Mouse (Mus musculus) urinary bladder, postnatal 10 days (tissue): ENCODE measurements around the gene Cnn3.

Experiments
- DNase-seq: peaks from one replicate; pipeline ENCODE4 v3.0.0; 2022; ENCODE audit warnings: low spot score

Gene Cnn3

DNA sequence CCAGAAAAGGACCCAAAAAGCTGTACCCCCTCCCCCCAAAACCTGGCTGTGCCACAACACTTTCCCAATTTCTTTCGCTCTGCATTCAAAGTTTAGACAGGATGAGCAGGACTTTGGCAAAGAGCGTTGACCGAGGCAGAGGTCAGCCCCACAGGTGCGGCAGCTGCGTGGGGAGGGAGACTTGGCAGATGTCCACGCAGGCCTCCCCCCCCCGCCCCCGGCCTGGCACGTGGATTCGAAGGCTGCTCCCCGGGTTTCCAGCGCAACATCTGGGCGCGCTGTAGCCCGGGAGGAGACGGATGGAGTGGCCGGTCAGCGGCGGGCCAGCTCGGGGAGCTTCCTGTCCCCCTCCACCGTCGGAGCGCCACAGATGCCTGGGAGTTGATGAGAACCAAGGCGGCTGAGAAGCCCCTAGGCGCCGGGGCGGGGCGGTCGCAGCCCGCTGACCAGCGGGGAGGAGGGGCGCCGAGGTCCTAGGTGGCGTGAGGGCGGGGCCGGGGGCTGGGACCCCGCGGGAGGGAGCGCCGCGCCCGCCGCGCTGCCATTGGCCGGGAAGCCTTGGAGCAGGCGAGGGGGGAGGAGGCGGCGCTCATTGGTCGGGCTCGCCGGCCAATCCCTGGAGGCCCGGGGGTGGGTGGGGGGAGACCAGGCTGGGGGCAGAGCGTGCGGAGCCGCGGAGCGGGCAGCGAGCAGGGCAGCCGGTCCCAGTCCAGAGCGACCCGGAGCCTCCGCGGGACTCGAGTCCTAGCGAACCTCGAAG is at the start of gene Cnn3:
Gene Cnn3, plus strand, starts transcription at position 637 of the 760 bp plus-strand sequence.
- peak; percentile 80 for DNase-seq

DNA sequence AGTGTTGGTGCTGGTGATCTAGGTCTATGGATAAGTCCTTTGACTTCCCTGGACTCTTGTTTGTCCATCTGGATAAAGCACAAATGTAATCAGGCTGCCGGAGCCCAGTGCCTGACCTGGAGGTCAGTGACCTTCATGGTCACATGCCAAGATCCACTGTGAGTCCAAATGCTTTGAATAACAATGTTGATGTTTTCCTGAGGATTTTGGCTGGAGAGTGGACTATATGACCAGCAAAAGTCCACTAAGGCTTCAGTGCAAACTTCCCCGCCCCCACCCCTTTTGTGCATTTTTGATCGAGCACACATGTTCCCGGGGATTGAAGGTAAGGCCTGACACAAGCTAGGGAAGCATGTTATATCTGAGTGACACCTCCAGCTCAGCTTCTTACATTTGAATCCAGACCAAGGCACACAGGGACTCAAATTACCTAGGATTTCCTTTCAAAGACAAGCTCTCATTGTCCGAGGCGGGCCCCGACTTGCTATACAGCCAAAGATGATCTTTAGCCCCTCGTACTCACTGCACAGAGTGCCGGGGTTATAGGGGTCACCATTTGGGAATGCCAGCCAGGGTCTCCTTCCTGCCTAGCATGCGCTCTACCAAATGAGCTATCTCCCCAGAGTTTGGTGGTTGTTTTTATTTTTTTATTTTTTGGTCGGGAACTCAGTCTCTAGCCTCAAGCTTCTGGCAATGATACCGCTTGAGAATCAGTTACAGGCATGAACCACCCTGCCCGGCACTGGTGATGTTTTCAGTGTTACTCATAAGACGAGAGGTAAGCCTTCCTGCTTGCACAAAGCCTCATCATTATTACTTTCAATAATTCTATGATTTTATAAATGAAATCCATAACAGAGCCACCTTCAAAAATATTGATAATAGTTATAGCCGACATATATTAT is 47.3 kb upstream of the Cnn3 start:
- no peak for DNase-seq

DNA sequence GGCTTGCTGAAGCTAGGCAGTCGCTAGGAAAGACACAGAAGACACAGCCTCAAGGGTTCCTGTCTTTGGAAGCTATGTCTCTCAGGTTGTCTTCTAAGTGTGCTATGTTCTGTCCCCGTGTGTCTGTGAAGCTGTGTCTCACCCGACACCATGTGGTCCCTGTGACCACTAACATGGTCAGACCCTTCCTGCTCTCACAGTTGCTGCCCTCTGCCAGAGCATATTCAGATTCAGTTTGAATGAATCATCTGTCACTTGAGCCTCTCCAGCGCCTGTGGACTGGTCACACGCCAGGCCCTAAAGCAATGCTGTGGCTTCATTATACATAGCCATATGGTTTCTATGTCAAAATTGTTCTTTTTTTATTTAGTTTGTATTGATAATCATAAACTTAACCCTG is 46.6 kb upstream of the Cnn3 start:
- no peak for DNase-seq

DNA sequence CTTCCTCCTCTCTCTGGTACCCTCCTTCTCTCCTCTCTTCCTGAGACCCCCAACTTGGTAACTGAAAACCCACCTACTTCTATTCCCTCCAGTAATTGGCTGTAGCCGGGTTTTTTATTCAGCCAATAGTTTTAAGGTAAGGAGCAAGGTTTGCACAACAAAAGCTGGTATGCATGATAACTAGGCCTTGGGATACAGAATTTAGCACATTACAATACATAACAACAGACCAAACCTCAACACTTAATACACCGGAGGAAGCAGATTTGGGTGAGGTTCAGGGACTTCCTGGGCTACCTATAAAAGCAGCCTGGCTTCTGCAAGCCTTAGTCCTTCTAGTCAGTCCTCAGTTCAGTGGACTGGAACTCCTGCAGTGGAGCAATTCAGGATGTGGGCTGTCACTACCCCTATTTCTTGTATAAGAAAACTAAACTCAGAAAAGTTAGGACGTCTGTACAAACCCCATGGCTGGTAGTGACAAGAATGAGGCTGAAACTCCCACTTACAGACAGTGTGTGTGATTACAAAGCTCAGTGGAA is 38.8 kb upstream of the Cnn3 start:
- no peak for DNase-seq

DNA sequence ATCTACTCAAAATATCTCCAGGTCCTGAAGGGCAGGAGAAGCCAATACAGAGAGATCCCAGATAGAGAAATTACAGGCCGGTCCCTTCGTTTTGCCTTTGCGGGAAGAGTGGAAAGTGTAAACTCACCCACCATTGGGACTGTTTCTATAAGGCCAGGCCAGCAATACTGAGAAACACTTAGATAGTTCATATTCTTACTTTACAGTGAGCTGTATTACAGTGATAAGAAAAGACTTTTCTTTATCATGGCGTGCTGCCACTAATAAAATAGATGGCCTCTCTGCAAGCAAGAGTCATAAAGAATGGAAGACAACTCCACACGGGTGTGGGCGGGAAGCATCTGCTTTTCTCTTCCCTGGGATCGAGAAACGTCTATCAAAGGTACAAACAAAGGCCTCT is 36.9 kb upstream of the Cnn3 start:
- no peak for DNase-seq

DNA sequence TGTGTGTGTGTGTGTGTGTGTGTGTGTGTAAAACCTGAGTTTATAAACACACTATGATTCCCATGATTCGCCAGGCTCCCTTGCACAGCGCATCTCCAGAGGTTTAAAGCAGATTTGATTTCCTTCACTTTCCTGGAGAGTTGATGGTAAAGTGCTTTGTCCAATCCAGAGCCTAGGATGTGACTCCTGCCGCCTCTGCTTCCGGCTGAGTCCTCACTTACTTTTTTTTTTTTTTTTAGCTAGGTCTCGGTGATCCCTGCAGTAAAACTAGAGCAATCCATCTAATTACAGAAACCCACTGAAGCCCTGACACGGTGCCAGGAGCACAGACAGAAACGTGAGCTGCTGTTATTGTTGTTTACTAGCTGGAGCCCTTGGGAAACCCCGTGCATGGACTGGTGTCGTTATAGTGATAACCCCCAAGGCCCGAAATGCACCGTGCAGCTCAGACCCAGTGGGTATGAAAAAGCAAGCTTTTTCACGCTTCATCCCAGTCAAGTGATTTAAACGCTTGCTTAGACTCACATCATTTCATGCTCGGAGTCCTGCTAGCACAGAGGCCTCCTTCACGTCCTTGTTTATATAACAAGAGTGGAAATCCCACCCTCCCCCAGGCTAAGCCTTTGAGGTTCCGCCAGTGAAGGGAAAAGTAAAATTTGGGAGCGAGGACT is 36.3 kb upstream of the Cnn3 start:
- DNase-seq: no peak

DNA sequence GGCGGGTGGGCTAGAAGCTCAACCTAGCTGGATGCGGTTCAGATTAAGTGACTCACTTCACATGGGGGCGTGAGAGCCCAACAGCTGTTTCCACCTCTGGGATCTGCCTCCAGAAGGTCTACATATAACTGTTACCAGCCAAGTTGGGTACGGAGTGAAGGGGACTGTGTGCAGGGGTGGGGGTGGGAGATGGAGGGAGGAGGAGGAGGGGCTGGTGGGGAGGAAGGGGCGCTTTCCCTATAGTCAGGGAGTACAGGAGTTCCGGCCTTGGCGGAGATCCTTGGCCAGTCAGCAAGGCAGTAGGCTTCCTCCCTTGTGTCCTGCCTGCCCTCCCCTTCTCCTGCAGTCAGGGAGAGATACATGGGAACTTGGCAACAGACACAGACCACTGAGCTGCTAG is 35.6 kb upstream of the Cnn3 start:
- DNase-seq: no peak

DNA sequence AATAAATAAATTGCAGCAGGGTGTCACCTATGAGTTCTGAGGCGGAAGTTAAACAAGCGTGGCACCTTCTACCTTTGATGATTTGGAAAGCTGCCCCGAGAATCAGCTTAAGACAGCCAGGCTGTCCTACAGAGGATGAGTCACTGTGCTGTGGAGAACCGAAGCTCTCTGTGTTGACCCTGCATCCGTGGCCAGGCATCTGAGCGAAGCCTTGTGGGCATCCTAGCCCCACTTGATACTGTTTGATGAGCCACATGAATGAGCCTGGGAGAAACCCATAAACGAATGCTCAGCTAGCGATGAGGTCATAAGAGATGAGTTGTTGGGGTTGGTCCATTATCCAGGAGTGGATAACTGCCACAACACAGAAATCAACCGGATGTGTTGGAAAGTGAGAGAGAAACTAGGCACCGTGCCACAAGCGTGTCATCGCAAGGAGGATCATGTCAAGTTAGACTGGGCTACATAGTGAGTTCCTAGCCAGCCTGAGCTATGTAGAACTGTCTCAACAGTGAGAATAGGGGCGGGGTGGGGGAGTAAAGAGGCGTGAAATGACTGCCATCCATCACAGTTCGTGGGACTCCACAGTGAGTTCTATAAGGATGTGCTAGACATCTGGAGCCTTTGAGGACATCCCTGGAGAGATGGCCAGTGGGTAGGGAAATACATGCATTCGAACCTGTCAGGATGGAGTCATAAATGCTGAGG is 30.6 kb upstream of the Cnn3 start:
- DNase-seq: no peak

DNA sequence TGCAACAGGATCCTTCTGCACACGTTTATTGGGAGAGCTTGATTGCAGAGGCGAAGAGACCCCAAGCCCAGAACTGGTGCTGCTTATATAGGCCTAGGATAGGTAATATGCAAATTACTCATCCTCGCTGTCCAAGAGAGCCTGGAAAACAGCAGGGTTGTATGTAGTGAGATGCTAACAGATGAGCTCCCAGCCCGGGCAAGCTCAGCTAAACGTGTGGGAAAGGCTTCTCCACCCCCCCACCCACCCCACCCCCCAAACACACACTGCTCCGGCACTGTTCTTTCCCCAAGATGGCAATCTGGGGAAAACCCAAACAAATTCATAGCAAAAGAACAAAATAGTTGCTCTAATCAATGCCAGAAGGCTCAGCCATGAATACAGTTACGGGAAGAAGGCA is 29.7 kb upstream of the Cnn3 start:
- no peak for DNase-seq

DNA sequence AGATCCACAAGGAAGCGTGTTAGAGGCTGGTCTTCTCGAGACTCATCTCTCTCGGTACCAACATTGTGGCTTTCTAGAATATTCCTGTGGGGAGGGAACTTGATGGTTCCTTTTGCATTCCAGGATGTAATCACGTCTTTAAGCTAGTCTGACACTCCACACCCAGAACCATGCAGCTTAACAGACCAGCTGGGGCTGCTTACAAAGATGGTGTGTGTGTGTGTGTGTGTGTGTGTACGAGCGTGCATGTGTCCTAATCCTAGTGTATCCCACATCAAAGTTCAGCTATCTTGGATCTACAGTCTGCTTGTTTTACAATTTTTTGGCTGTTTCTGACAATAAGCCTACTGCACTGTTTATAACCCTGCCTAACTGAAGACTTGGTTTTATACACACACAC is 29.3 kb upstream of the Cnn3 start:
- DNase-seq: no peak

DNA sequence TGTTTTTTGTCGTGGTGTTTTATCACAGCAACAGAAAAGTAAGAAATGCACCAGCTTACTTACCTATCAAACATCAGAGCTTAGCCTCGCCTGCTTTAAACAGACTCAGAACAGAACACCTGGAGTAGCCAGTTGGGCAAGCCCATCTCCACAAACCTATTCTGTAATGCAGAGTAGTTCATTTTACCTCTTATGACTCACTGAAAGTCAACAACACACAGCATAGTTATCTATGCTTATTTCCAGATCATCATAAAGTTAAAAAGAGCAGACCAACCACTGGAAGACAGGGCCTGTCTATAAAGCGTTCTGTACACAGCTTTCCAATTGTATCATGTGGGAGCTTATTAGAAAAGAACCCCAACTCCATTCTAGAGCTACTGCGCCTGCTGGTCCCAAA is 24.9 kb upstream of the Cnn3 start:
- no peak for DNase-seq

DNA sequence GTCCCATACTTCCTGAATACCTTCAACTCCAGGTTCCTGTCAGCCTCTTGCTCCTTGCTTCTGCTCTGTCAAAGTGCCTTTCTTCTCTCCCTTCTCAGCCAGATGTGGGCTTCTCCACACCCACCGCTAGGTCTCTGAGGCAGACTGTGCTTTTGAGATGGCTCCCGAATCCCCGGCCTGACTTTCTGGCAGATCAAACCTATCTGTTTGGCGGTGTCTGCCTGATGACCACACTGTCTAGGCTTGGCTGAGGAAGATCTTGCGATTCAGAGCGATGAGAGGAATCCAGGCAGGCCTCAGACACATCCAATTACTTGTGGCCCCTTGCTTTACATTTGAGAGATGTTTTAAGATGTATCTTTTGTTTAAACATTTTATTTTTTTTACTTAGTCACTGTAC is 24.2 kb upstream of the Cnn3 start:
- DNase-seq: no peak

DNA sequence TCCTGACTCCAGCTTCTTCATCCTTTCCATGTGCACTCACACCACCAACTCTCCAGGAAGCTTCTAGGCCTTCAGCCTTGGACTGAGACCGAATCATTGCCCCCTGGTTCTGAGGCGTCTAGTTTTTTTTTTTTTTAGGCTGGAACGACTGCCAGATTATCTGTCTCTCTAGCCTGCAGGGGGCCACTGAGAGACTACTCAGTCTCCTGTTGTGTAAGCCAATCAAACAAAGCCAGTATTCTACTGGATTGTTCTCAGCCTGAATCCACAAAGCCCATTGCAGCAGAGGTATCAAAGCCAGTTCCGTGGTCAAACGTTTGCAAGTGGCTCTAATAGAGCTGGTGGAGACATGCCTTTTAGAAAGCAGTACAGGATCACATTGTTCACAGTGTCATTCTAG is 22.8 kb upstream of the Cnn3 start:
- DNase-seq: no peak

DNA sequence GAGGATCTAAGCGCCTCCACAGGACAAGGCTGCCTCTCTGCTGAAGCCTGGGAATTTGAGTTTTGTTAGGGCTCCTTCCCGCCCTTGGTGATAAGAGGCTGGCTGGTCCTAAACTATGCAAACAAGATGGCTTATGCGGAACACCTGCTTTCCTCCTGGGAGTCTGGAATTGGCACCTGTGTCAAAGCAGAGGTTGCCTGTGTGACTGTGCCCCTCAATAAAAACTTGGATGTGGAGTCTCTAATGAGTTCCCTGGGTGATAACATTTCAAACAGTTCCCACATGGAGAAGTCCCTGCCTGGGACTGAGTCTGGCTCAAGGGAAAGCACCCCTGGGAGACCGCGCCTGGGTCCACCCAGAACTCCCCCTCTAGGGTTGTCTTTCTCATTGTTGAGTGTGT is 21.2 kb upstream of the Cnn3 start:
- DNase-seq: no peak

DNA sequence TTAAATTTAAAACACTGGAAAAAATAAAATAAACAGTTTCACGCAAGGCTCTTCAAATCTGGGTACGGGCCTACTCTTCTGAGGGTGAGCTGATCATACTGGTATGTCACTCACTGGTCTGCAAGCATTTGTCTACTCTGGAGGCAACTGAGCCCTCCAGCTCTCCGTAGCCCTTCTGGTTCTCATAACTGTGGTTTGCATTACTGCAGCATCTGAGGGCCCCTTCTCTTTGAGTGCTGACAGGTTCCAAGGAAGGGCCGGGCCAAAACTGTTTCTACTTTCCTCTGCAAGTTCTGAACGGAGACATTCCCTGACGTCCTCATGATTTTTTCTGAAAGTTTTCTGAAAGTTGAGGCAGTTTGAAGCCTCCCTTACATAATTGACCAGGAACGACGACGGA is 18.9 kb upstream of the Cnn3 start:
- no peak for DNase-seq

DNA sequence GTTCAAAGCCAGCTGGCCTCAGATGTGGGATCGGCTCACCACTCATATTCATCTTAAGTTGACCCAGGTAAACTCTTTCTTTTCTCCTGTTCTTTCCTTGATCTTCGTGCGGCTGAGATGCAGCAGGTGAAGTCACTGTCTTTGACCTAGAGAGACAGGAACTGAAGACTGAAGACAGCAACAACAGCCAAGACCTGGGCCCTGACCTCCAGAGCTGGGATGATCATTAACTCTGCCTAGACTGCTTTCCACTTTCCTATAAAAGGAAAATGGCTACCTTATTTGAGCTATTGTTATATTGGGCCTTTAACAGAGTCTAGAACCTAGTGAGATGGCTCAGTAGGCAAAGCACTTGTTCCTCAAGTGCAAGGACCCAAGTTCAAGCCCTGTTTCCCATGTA is 17.9 kb upstream of the Cnn3 start:
- no peak for DNase-seq

DNA sequence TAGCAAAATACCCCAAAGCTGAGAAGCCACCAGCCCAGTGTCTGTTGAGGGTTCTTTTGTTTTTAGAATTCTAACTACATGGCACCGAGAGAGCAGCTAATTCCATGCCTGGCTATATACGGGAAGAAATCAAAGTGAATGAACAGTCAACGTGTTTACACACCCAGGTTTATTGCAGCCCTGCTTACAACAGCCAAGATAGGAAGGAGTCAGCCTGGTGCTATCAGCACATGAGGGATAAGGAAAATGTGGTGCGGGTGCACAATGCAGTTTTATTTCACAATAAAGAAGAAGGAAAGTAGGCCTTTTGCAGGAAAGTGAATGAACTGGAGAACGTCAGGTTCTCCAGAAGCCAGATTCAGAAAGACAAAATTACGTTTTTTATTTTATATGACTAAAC is 14.8 kb upstream of the Cnn3 start:
- no peak for DNase-seq

DNA sequence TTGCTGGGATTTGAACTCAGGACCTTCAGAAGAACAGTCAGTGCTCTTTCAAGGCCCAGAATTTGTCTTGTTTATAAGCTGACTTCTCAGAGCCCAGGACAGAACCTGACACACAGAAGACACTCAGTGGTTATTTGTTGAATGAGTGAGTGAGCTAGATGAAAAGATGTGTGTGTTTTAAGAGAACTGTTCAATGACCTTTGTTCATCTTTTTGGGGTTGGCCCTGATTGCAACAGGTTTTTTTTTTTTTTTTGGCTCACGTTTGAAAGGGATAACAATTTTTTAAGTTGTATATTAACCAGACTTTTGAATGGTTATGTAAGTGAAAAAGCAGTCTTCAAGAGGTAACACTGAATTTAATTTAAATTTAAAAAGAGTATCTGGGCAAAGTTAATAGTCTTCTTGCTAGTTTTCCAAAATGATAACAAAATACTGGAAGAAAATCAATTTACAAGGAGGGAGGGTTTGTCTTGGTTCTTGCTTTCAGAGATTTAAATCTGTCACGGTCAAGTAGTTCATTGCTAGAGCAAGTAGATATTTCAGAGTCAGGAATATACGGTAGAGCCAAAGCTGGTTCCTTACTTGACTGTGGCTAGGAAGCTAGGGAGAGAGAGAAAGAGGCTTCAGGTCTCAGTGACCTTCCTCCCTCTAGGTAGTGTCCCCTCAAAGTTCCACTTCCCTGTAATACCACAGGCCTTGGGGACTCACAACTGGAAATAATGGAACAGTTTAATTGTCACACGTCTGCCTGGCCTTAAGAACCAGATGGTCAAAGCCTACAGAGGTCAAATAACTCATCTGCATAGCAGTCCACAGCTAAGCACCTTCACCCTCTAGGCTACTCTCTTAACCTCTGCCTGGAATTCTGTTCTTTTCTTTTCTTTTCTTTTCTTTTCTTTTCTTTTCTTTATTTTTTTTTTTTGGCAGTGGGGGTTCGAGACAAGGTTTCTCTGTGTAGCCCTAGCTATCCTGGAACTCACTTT is 9.8 kb upstream of the Cnn3 start:
- DNase-seq: no peak

DNA sequence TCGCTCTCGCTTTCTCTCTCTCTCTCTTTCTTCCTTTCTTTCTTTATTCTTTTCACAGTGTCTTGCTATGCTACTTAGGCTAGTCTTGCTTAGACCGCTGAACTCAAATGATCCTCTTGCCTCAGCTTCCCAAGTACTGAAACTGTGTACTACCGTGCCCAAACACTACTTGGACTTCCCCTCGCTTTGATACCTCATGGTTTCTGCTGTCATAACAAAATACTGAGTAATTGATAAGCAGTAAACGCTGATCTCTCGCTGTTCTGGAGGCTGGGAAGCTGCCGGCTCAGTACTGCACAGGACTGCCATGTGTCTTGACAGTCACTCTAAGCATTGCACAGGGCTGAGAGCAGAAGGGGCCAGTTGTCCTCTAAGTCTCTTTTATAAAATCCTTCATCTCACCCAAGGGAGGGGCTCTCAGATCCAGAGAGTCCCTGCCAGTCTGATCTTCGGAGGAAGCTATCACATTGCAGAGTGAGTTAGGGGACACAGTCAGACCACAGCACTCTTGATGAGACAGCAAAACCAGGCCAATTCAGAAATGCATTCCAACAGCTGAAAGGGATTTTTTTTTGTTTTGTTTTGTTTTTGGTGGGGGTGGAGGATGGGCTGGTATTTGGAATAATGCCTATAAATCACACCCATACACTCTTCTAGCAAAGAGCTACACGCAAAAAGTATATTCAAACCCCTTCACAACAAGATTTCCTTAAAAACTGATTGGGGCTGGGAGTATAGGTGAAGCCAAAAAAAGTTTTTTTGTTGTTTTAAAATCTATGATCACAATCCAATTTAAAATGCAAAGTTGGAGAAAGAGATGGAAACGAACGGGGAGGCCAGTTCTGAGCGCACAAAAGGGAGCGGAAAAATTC is 8.7 kb upstream of the Cnn3 start:
- no peak for DNase-seq

DNA sequence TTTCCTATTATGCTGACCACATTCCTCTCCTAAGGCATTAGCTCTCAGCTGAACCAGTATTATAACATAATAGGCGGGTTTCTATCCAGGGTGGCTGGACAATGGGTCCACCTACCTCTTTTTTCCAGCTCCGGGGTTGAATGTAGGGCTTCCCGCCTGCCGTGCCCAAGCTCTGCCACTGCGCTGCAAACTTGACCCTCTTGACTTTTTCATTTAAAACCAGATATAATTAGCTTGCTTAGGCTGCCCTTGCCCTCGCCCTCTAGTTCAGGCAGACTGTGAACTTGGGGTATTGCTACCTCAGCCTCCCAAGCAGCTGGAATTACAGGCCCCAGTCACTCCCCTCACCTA is 8.1 kb upstream of the Cnn3 start:
- no peak for DNase-seq
